Mouse (Mus musculus): ENCODE measurements around the gene Hectd1. TPM values are rescaled to one million over a fixed set of nuclear protein-coding genes. Genes with fewer than 3 reads are reported as not detected.

The Hectd1 gene
- polyA plus RNA-seq, 1 experiment from 2014 or later = 36.0 TPM

DNA sequence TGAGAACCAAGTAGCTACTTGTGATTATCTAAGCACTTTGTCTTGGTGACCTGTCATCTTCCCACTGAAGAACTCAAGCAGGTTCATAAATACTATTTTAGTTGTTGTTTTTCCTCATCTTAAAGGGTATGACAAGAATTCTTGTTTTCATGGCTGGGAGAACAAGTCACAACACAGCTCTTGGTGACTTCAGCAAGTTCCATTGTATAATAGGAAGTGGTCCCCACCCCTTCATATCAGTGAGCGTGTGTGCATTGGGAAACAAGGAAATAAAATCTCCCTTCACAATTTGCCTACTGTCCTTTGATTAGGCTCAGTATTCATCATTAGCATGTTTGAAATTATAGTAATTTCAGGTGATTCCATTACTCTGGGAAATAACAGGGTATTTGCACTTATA, 134.4 kb downstream of the Hectd1 start:
- 100% methylated on average over 1 of the region's 1 CpGs for WGBS

DNA sequence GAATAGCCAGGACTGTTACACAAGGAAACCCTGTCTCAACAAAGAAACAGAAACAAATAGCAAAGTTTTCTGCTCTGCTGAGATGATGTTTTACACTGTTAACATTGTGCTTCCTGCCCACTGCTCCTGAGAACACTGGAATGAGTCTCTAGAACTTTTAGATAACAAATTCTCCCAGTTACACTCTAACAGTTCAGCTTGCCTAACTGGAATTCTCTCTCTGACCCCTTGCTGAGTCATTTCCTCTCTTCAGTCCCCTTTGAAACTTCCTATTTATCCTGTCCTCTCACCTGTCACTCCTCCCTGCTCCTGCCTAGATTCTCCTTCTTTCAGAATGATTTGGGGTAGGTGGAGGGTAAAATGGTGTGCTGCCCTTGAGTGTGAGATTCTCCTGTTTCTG, 135.2 kb downstream of the Hectd1 start:
- no peak for ATAC-seq (ENCODE audit: low FRiP score)
- Histone ChIP-seq H3K27me3 (replicated peaks) (no peaks in the 10 kb centered on the region), H3K9ac (replicated peaks) (no peak overlapping the region), H3K27ac (replicated peaks) (0 out of 2 replicates have a peak overlapping the region, but pooled peaks have one; percentile 9), H3K4me1 (peaks cover 13% of the 10 kb centered on the region), H3K4me2 (no peak overlapping the region), H3K9me3 (replicated peaks) (no peaks in the 10 kb centered on the region), H3K4me3 (replicated peaks) (no peak overlapping the region), H3K36me3 (no peaks in the 10 kb centered on the region)

More for the DNA sequence above, 134.4 kb downstream of the Hectd1 start:
- Histone ChIP-seq H3K4me3 (replicated peaks) (no peak overlapping the region), H3K27ac (replicated peaks) (no peak overlapping the region), H3K9me3 (replicated peaks) (no peaks in the 10 kb centered on the region), H3K36me3 (no peaks in the 10 kb centered on the region), H3K4me2 (no peak overlapping the region), H3K27me3 (replicated peaks) (no peaks in the 10 kb centered on the region), H3K4me1 (peaks cover 7% of the 10 kb centered on the region), H3K9ac (replicated peaks) (no peak overlapping the region)
- ATAC-seq (ENCODE audit: low FRiP score) = no peak

Other genes with a start within 250 kb of the Hectd1 start
- gene Coch, start 236.2 kb downstream of the Hectd1 start, polyA plus RNA-seq (2015; fragmentation: Nextera tagmentation; extraction: Ambion mirVana) = 13.0 and 16.5 TPM in 2 replicates
- 49.4 and 58.2 TPM in 2 replicates for gene Ap4s1, start 138.5 kb downstream of the Hectd1 start, polyA plus RNA-seq (2015; fragmentation: Nextera tagmentation; extraction: Ambion mirVana)
- 34.4 and 34.7 TPM in 2 replicates for gene Strn3, start 137.6 kb downstream of the Hectd1 start, polyA plus RNA-seq (2015; fragmentation: Nextera tagmentation; extraction: Ambion mirVana)
- gene Heatr5a, start 141.8 kb upstream of the Hectd1 start, polyA plus RNA-seq (2015; fragmentation: Nextera tagmentation; extraction: Ambion mirVana) = 5.8 and 6.8 TPM in 2 replicates
- gene Dtd2, start 177.0 kb upstream of the Hectd1 start, polyA plus RNA-seq (2015; fragmentation: Nextera tagmentation; extraction: Ambion mirVana) = 20.9 and 21.2 TPM in 2 replicates
- gene Gpr33, start 198.5 kb upstream of the Hectd1 start, polyA plus RNA-seq (2015; fragmentation: Nextera tagmentation; extraction: Ambion mirVana) = not detected in 2 replicates